Mouse (Mus musculus) MEL (cell line): ENCODE measurements around the gene Timm29. TPM values are rescaled to one million over a fixed set of nuclear protein-coding genes. Genes with fewer than 3 reads are reported as not detected.

Experiments used
- DNase-seq: peaks from one replicate; pipeline ENCODE4 v3.0.0; 2011; ENCODE audit warnings: low read depth, low spot score
- H3K27ac ChIP-seq: 2 replicates; pipeline ENCODE4 v1.5.1; 2012; ENCODE audit warnings: low read depth, mild to moderate bottlenecking, control low read depth, low read length, moderate library complexity; ENCODE audit not compliant: control insufficient read depth
- H3K27me3 ChIP-seq, 2 experiments: fragments of 150-350 bp in 1 of 2; sonication (generic) in 1 of 2; 2 replicates each; pipeline ENCODE4 v1.6.1; 2012; ENCODE audit warnings: low read length in 2 of 2, mild to moderate bottlenecking in 2 of 2, improper control_type of control experiment in 1 of 2, moderate library complexity in 1 of 2; ENCODE audit not compliant: insufficient read depth in 2 of 2, control insufficient read depth in 1 of 2
- H3K36me3 ChIP-seq, 2 experiments: 2 replicates each; pipeline ENCODE4 v1.6.1; 2012 to 2014; ENCODE audit warnings: low read length in 2 of 2, improper control_type of control experiment in 1 of 2, inconsistent platforms in 1 of 2, mild to moderate bottlenecking in 1 of 2; ENCODE audit not compliant: insufficient read depth in 2 of 2, control insufficient read depth in 1 of 2
- H3K4me1 ChIP-seq, 2 experiments: fragments of 150-350 bp in 1 of 2; sonication (generic) in 1 of 2; 2 replicates each; pipeline ENCODE4 v1.6.1; 2012; ENCODE audit warnings: low read length in 2 of 2, improper control_type of control experiment in 1 of 2, mild to moderate bottlenecking in 1 of 2; ENCODE audit not compliant: insufficient read depth in 2 of 2, control insufficient read depth in 1 of 2
- H3K4me3 ChIP-seq, 2 experiments: fragments of 150-350 bp in 1 of 2; sonication (generic) in 1 of 2; 2 replicates each; pipeline ENCODE4 v1.5.1; 2012; ENCODE audit warnings: low read depth in 2 of 2, low read length in 2 of 2, mild to moderate bottlenecking in 2 of 2, moderate library complexity in 2 of 2, control low read depth in 1 of 2, improper control_type of control experiment in 1 of 2; ENCODE audit not compliant: control insufficient read depth in 1 of 2, insufficient read depth in 1 of 2
- H3K79me2 ChIP-seq: 2 replicates; pipeline ENCODE4 v1.6.1; 2012; ENCODE audit warnings: mild to moderate bottlenecking, low read length, moderate library complexity; ENCODE audit not compliant: control insufficient read depth, poor library complexity, insufficient read depth
- H3K9ac ChIP-seq: 2 replicates; pipeline ENCODE4 v1.6.1; 2012; ENCODE audit warnings: low read depth, mild to moderate bottlenecking, control low read depth, low read length, moderate library complexity; ENCODE audit not compliant: control insufficient read depth, poor library complexity, severe bottlenecking
- H3K9me3 ChIP-seq: fragments of 150-350 bp; sonication (generic); replicated peaks from 2 replicates; pipeline ENCODE4 v1.6.1; 2012; ENCODE audit warnings: mild to moderate bottlenecking, low read length, improper control_type of control experiment, moderate library complexity; ENCODE audit not compliant: insufficient read depth
- CHD2 ChIP-seq: IDR thresholded peaks from 2 replicates; pipeline ENCODE4 v1.6.1; 2011; ENCODE audit warnings: low read length, improper control_type of control experiment
- CTCF ChIP-seq, 3 experiments: IDR thresholded peaks in 2 of 3; conservative IDR thresholded peaks in 1 of 3; 2 replicates each; pipeline ENCODE4 v1.5.1; 2011 to 2012; ENCODE audit warnings: low read length in 3 of 3, low read depth in 2 of 3, mild to moderate bottlenecking in 2 of 3, improper control_type of control experiment in 1 of 3, inconsistent platforms in 1 of 3, mixed read lengths in 1 of 3, moderate library complexity in 1 of 3; ENCODE audit not compliant: control insufficient read depth in 1 of 3, insufficient read depth in 1 of 3, poor library complexity in 1 of 3, severe bottlenecking in 1 of 3
- ELF1 ChIP-seq: IDR thresholded peaks from 2 replicates; pipeline ENCODE4 v1.6.1; 2014; ENCODE audit warnings: low read depth, mild to moderate bottlenecking, inconsistent platforms, low read length, improper control_type of control experiment, moderate library complexity
- GABPA ChIP-seq: IDR thresholded peaks from 2 replicates; pipeline ENCODE4 v1.6.1; 2012; ENCODE audit warnings: low read depth, mild to moderate bottlenecking, inconsistent platforms, low read length, improper control_type of control experiment, moderate library complexity
- HCFC1 ChIP-seq: IDR thresholded peaks from 2 replicates; pipeline ENCODE4 v1.6.1; 2012; ENCODE audit warnings: low read depth, mild to moderate bottlenecking, inconsistent platforms, low read length, improper control_type of control experiment, moderate library complexity
- KAT2A ChIP-seq: conservative IDR thresholded peaks from 2 replicates; pipeline ENCODE4 v1.6.1; 2012; ENCODE audit warnings: low read depth, low read length, improper control_type of control experiment, inconsistent platforms
- MAFK ChIP-seq: IDR thresholded peaks from 2 replicates; pipeline ENCODE4 v1.6.1; 2011; ENCODE audit warnings: low read depth, mild to moderate bottlenecking, low read length, improper control_type of control experiment, borderline replicate concordance
- MAX ChIP-seq: IDR thresholded peaks from 2 replicates; pipeline ENCODE4 v1.6.1; 2011; ENCODE audit warnings: low read length, improper control_type of control experiment
- MAZ ChIP-seq: IDR thresholded peaks from 2 replicates; pipeline ENCODE4 v1.6.1; 2012; ENCODE audit warnings: low read depth, mild to moderate bottlenecking, inconsistent platforms, low read length, improper control_type of control experiment
- MEF2A ChIP-seq: IDR thresholded peaks from 2 replicates; pipeline ENCODE4 v1.6.1; 2014; ENCODE audit warnings: low read depth, mild to moderate bottlenecking, inconsistent platforms, low read length, improper control_type of control experiment; ENCODE audit not compliant: poor library complexity, insufficient replicate concordance, severe bottlenecking; ENCODE audit errors: extremely low read depth
- MXI1 ChIP-seq: IDR thresholded peaks from 2 replicates; pipeline ENCODE4 v1.6.1; 2011; ENCODE audit warnings: mild to moderate bottlenecking, low read depth, low read length, improper control_type of control experiment
- NRF1 ChIP-seq: IDR thresholded peaks from 2 replicates; pipeline ENCODE4 v1.6.1; 2014; ENCODE audit warnings: low read depth, mild to moderate bottlenecking, inconsistent platforms, low read length, improper control_type of control experiment, moderate library complexity; ENCODE audit not compliant: poor library complexity, insufficient read depth, severe bottlenecking
- RAD21 ChIP-seq: IDR thresholded peaks from 2 replicates; pipeline ENCODE4 v1.6.1; 2011; ENCODE audit warnings: mild to moderate bottlenecking, low read depth, low read length, improper control_type of control experiment
- TBP ChIP-seq: IDR thresholded peaks from 2 replicates; pipeline ENCODE4 v1.8.0; 2011; ENCODE audit warnings: low read depth, low read length, improper control_type of control experiment
- UBTF ChIP-seq: IDR thresholded peaks from 2 replicates; pipeline ENCODE4 v1.6.1; 2012; ENCODE audit warnings: low read depth, mild to moderate bottlenecking, inconsistent platforms, low read length, improper control_type of control experiment, moderate library complexity, borderline replicate concordance; ENCODE audit not compliant: insufficient read depth
- USF1 ChIP-seq: IDR thresholded peaks from 2 replicates; pipeline ENCODE4 v1.6.1; 2014; ENCODE audit warnings: low read depth, mild to moderate bottlenecking, inconsistent platforms, low read length, improper control_type of control experiment, moderate library complexity
- USF2 ChIP-seq, 2 experiments: IDR thresholded peaks; 2 replicates each; pipeline ENCODE4 v1.6.1; 2011 to 2012; ENCODE audit warnings: improper control_type of control experiment in 2 of 2, low read length in 2 of 2, borderline replicate concordance in 1 of 2, inconsistent platforms in 1 of 2, low read depth in 1 of 2, mild to moderate bottlenecking in 1 of 2; ENCODE audit not compliant: insufficient read depth in 1 of 2
- ZMIZ1 ChIP-seq: IDR thresholded peaks from 2 replicates; pipeline ENCODE4 v1.6.1; 2012; ENCODE audit warnings: low read depth, mild to moderate bottlenecking, inconsistent platforms, low read length, improper control_type of control experiment, moderate library complexity
- ZNF384 ChIP-seq: IDR thresholded peaks from 2 replicates; pipeline ENCODE4 v1.6.1; 2012; ENCODE audit warnings: low read depth, mild to moderate bottlenecking, inconsistent platforms, low read length, improper control_type of control experiment
- polyA plus RNA-seq, 2 experiments: library from polyadenylated mRNA; stranded (reverse) in 1 of 2; unstranded in 1 of 2; fragments of >175 nt in 1 of 2; fragments of >200 nt in 1 of 2; gene quantifications; 2 replicates each; pipeline versions ENCODE4 v1.2.1 to v1.2.4; 2012; ENCODE audit warnings: low replicate concordance in 2 of 2, low read depth in 1 of 2; ENCODE audit not compliant: insufficient read length in 2 of 2, insufficient read depth in 1 of 2, missing spikeins in 1 of 2
- total RNA-seq: library from RNA; depleted of rRNA; stranded (reverse); fragments of 300-350 nt; gene quantifications from 2 replicates; pipeline ENCODE4 v1.2.3, GENCODE M21; 2012

The Timm29 gene
- total and polyA plus RNA-seq, 3 experiments = 45.8 to 163 (median 87.9) TPM

- no peak for TF ChIP-seq USF2 (IDR thresholded peaks at IDR 0.05; ENCODE audit: borderline replicate concordance in 1 of 2, insufficient read depth in 1 of 2, low read depth in 1 of 2, low read length in 2 of 2)
- no peak for TF ChIP-seq MAZ
- no peak for TF ChIP-seq CHD2
- no peak for TF ChIP-seq ZMIZ1
- no peak for TF ChIP-seq NRF1
- no peak for TF ChIP-seq MAFK
- no peak for TF ChIP-seq GABPA
- no peak for TF ChIP-seq ZNF384
- TF ChIP-seq MAX = no peak; the same call in 1 of the 2 replicates
- TF ChIP-seq KAT2A = no peak
- peak; percentile 67; the same call in 1 of the 2 replicates for TF ChIP-seq TBP
- TF ChIP-seq HCFC1 = no peak
- TF ChIP-seq RAD21 = peak; percentile 46
- no peak for TF ChIP-seq ELF1
- no peak for TF ChIP-seq USF1
- TF ChIP-seq, all 39 proteins: peak for 8
These were observed 37.3 kb upstream of the Timm29 start (continued) for GRCm38 (mm10) chr9:21555198-21555742.

GRCm38 (mm10) chr9:21556996-21557395, 35.5 kb upstream of the Timm29 start:
- peaks cover 21 to 35% of the 10 kb centered on the region in 2 experiments for H3K4me1 ChIP-seq
- peaks cover 33 to 50% of the 10 kb centered on the region in 2 experiments for H3K36me3 ChIP-seq
- no peak overlapping the region for H3K4me3 ChIP-seq
- H3K27ac ChIP-seq = no peak overlapping the region
- no peak for DNase-seq
- H3K9me3 ChIP-seq = no peaks in the 10 kb centered on the region
- H3K27me3 ChIP-seq = no peaks in the 10 kb centered on the region
- TF ChIP-seq MXI1 = no peak
- no peak for TF ChIP-seq KAT2A
- no peak for TF ChIP-seq MAZ
- TF ChIP-seq CTCF (IDR thresholded peaks at IDR 0.05 in 2 of 3, conservative IDR thresholded peaks at IDR 0.05 in 1 of 3; ENCODE audit: control insufficient read depth in 1 of 3, insufficient read depth in 1 of 3, low read depth in 2 of 3, low read length in 3 of 3, poor library complexity in 1 of 3, severe bottlenecking in 1 of 3) = no peak
- TF ChIP-seq MEF2A = no peak
- no peak for TF ChIP-seq UBTF
- no peak for TF ChIP-seq MAX
- TF ChIP-seq MAFK = no peak
- peaks cover 58% of the 10 kb centered on the region for H3K79me2 ChIP-seq
- H3K9ac ChIP-seq = no peak overlapping the region
